Mouse (Mus musculus) hindbrain, embryonic 12.5 days (tissue): ENCODE measurements around the gene Slc44a4. TPM values are rescaled to one million over a fixed set of nuclear protein-coding genes. Genes with fewer than 3 reads are reported as not detected.
"Not testable (repeated sequence)": the region's sequence is repeated elsewhere in the genome, so short reads cannot be mapped to it uniquely, and the experiment has no call there.

Experiments
- ATAC-seq: fragments of 200-750 bp; cut with Nextera tagmentation; 2 replicates; pipeline ENCODE4 v1.8.0; 2017; ENCODE audit warnings: moderate TSS enrichment; ENCODE audit not compliant: low FRiP score
- H3K27ac ChIP-seq: fragments of 300-500 bp; sonication (generic); 2 replicates; pipeline ENCODE4 v1.5.1; 2016; ENCODE audit warnings: mild to moderate bottlenecking
- H3K27me3 ChIP-seq: fragments of 300-500 bp; sonication (generic); 2 replicates; pipeline ENCODE4 v1.6.1; 2016; ENCODE audit warnings: mild to moderate bottlenecking
- H3K36me3 ChIP-seq: fragments of 300-500 bp; sonication (generic); 2 replicates; pipeline ENCODE4 v1.6.1; 2016; ENCODE audit warnings: mild to moderate bottlenecking
- H3K4me1 ChIP-seq: fragments of 300-500 bp; sonication (generic); 2 replicates; pipeline ENCODE4 v1.6.1; 2016
- H3K4me2 ChIP-seq: fragments of 300-500 bp; sonication (generic); replicated peaks from 2 replicates; pipeline ENCODE4 v1.6.1; 2016; ENCODE audit warnings: mild to moderate bottlenecking
- H3K4me3 ChIP-seq: fragments of 300-500 bp; sonication (generic); 2 replicates; pipeline ENCODE4 v1.5.1; 2016; ENCODE audit warnings: mild to moderate bottlenecking
- H3K9ac ChIP-seq: fragments of 300-500 bp; sonication (generic); 2 replicates; pipeline ENCODE4 v1.6.1; 2016; ENCODE audit warnings: mild to moderate bottlenecking, moderate library complexity
- H3K9me3 ChIP-seq: fragments of 300-500 bp; sonication (generic); replicated peaks from 2 replicates; pipeline ENCODE4 v1.6.1; 2016; ENCODE audit warnings: mild to moderate bottlenecking
- WGBS: fragments of 180-500 bp; shearing (Covaris S2); methylation state at CpG from one replicate; pipeline ENCODE4 v1.1.7; 2016; 5-methylcytosine and 5-hydroxymethylcytosine counted together
- polyA plus RNA-seq: library from polyadenylated mRNA; unstranded; fragments of >200 nt; fragmentation: Nextera tagmentation; extraction: Ambion mirVana; gene quantifications from 2 replicates; pipeline ENCODE4 v1.2.1, GENCODE M21; 2016

Gene Slc44a4
- polyA plus RNA-seq, 1 experiment from 2014 or later: 0.15 TPM

- no peak for ATAC-seq
- H3K9ac ChIP-seq: peak overlapping the region; percentile 97
- H3K27me3 ChIP-seq: no peaks in the 10 kb centered on the region
- H3K36me3 ChIP-seq: peaks cover 5% of the 10 kb centered on the region
- 76% methylated on average over 12 of the region's 12 CpGs for WGBS
- H3K4me1 ChIP-seq: peaks cover 35% of the 10 kb centered on the region
- H3K4me2 ChIP-seq: peak overlapping the region; percentile 98
- peak overlapping the region; percentile 92 for H3K27ac ChIP-seq
- H3K9me3 ChIP-seq: no peaks in the 10 kb centered on the region
- H3K4me3 ChIP-seq: peak overlapping the region; percentile 76; the same call in 1 of the 2 replicates
Measured at GRCm38 (mm10) chr17:34893072-34893824, 21.0 kb upstream of the Slc44a4 start.

GRCm38 (mm10) chr17:34894074-34894597 lies 20.1 kb upstream of the Slc44a4 start:
- no peaks in the 10 kb centered on the region for H3K27me3 ChIP-seq
- peak overlapping the region; percentile 76 for H3K4me3 ChIP-seq
- peaks cover 5% of the 10 kb centered on the region for H3K36me3 ChIP-seq
- peak overlapping the region; percentile 92 for H3K27ac ChIP-seq
- peak; percentile 86 for ATAC-seq
- H3K9ac ChIP-seq: peak overlapping the region; percentile 97
- peak overlapping the region; percentile 98 for H3K4me2 ChIP-seq
- H3K4me1 ChIP-seq: peaks cover 35% of the 10 kb centered on the region
- WGBS: 0% methylated on average over 24 of the region's 51 CpGs
- no peaks in the 10 kb centered on the region for H3K9me3 ChIP-seq

GRCm38 (mm10) chr17:34894801-34895530 lies 19.3 kb upstream of the Slc44a4 start:
- ATAC-seq: peak; percentile 29
- H3K4me1 ChIP-seq: peaks cover 41% of the 10 kb centered on the region
- no peaks in the 10 kb centered on the region for H3K9me3 ChIP-seq
- H3K4me3 ChIP-seq: peak overlapping the region; percentile 76
- WGBS: 9% methylated on average over 46 of the region's 51 CpGs
- H3K4me2 ChIP-seq: peak overlapping the region; percentile 98
- H3K27me3 ChIP-seq: no peaks in the 10 kb centered on the region
- H3K36me3 ChIP-seq: peaks cover 5% of the 10 kb centered on the region
- peak overlapping the region; percentile 97 for H3K9ac ChIP-seq
- H3K27ac ChIP-seq: peak overlapping the region; percentile 92

GRCm38 (mm10) chr17:34895724-34896123 lies 18.5 kb upstream of the Slc44a4 start:
- peak overlapping the region; percentile 76 for H3K4me3 ChIP-seq
- no peak for ATAC-seq
- H3K27me3 ChIP-seq: no peaks in the 10 kb centered on the region
- H3K4me2 ChIP-seq: peak overlapping the region; percentile 98
- H3K4me1 ChIP-seq: peaks cover 48% of the 10 kb centered on the region
- H3K27ac ChIP-seq: peak overlapping the region; percentile 92
- H3K9me3 ChIP-seq: no peaks in the 10 kb centered on the region
- peaks cover 5% of the 10 kb centered on the region for H3K36me3 ChIP-seq
- peak overlapping the region; percentile 97 for H3K9ac ChIP-seq
- 94% methylated on average over 15 of the region's 15 CpGs for WGBS

GRCm38 (mm10) chr17:34896366-34896765 lies 17.9 kb upstream of the Slc44a4 start:
- Histone ChIP-seq H3K9ac (peak overlapping the region; percentile 19; the same call in 1 of the 2 replicates), H3K27me3 (no peaks in the 10 kb centered on the region), H3K4me3 (peak overlapping the region; percentile 76), H3K4me1 (peaks cover 48% of the 10 kb centered on the region), H3K27ac (no peak overlapping the region), H3K4me2 (peak overlapping the region; percentile 98), H3K36me3 (peaks cover 7% of the 10 kb centered on the region), H3K9me3 (no peaks in the 10 kb centered on the region)
- no peak for ATAC-seq
- WGBS: 88% methylated on average over 17 of the region's 17 CpGs

- Histone ChIP-seq H3K4me1 (peaks cover 48% of the 10 kb centered on the region), H3K4me3 (peak overlapping the region; percentile 100), H3K9ac (peak overlapping the region; percentile 100), H3K4me2 (peak overlapping the region; percentile 98), H3K27ac (peak overlapping the region; percentile 98), H3K9me3 (no peaks in the 10 kb centered on the region), H3K27me3 (no peaks in the 10 kb centered on the region), H3K36me3 (peaks cover 15% of the 10 kb centered on the region)
- 25% methylated on average over 10 of the region's 10 CpGs for WGBS
- no peak for ATAC-seq
Measured at GRCm38 (mm10) chr17:34897373-34898159, 16.7 kb upstream of the Slc44a4 start.

- H3K36me3 ChIP-seq: peaks cover 21% of the 10 kb centered on the region
- no peaks in the 10 kb centered on the region for H3K9me3 ChIP-seq
- H3K4me1 ChIP-seq: peaks cover 48% of the 10 kb centered on the region
- H3K9ac ChIP-seq: peak within 1 kb of the TSS; percentile 100
- 0% methylated on average over 23 of the region's 44 CpGs for WGBS
- H3K4me2 ChIP-seq: peak within 1 kb of the TSS; percentile 98
- H3K27me3 ChIP-seq: no peaks in the 10 kb centered on the region
- peak; percentile 15; the same call in 1 of the 2 replicates for ATAC-seq
- peak within 1 kb of the TSS; percentile 100 for H3K4me3 ChIP-seq
- H3K27ac ChIP-seq: peak within 1 kb of the TSS; percentile 98
Measured at GRCm38 (mm10) chr17:34898160-34898586, 16.1 kb upstream of the Slc44a4 start, which contains the start of the genes C2 and Ehmt2. TSS of gene C2 (minus strand) at chr17:34898265. TSS of gene Ehmt2 (plus strand) at chr17:34898469.

- ATAC-seq: 0 out of 2 replicates have a peak, but pooled peaks have one; percentile 6
- H3K27me3 ChIP-seq: no peaks in the 10 kb centered on the region
- 0% methylated on average over 8 of the region's 47 CpGs for WGBS
- H3K9ac ChIP-seq: peak overlapping the region; percentile 100
- no peaks in the 10 kb centered on the region for H3K9me3 ChIP-seq
- H3K27ac ChIP-seq: peak overlapping the region; percentile 98
- H3K4me2 ChIP-seq: peak overlapping the region; percentile 98
- H3K4me3 ChIP-seq: peak overlapping the region; percentile 100
- H3K4me1 ChIP-seq: peaks cover 44% of the 10 kb centered on the region
- H3K36me3 ChIP-seq: peaks cover 27% of the 10 kb centered on the region
Measured at GRCm38 (mm10) chr17:34898706-34899052, 15.6 kb upstream of the Slc44a4 start.

- H3K4me3 ChIP-seq: peak overlapping the region; percentile 100
- peak; percentile 8; the same call in 1 of the 2 replicates for ATAC-seq
- H3K9ac ChIP-seq: peak overlapping the region; percentile 100
- H3K36me3 ChIP-seq: peaks cover 32% of the 10 kb centered on the region
- H3K27me3 ChIP-seq: no peaks in the 10 kb centered on the region
- no peaks in the 10 kb centered on the region for H3K9me3 ChIP-seq
- WGBS: under 1% methylated on average over 30 of the region's 45 CpGs
- H3K27ac ChIP-seq: peak overlapping the region; percentile 98
- peak overlapping the region; percentile 98 for H3K4me2 ChIP-seq
- peaks cover 43% of the 10 kb centered on the region for H3K4me1 ChIP-seq
Measured at GRCm38 (mm10) chr17:34899053-34899889, 15.0 kb upstream of the Slc44a4 start.

GRCm38 (mm10) chr17:34899890-34900243 lies 14.4 kb upstream of the Slc44a4 start:
- WGBS: 2% methylated on average over 5 of the region's 5 CpGs
- H3K27ac ChIP-seq: peak overlapping the region; percentile 98

GRCm38 (mm10) chr17:34900826-34901225 lies 13.4 kb upstream of the Slc44a4 start:
- H3K9me3 ChIP-seq, H3K27ac ChIP-seq, H3K4me2 ChIP-seq, ATAC-seq, H3K27me3 ChIP-seq, H3K4me3 ChIP-seq, H3K9ac ChIP-seq: not testable (repeated sequence)
- Histone ChIP-seq H3K36me3 (peaks cover 48% of the 10 kb centered on the region), H3K4me1 (peaks cover 35% of the 10 kb centered on the region)

More at GRCm38 (mm10) chr17:34899890-34900243, 14.4 kb upstream of the Slc44a4 start:
- peaks cover 38% of the 10 kb centered on the region for H3K36me3 ChIP-seq
- no peaks in the 10 kb centered on the region for H3K27me3 ChIP-seq
- H3K4me2 ChIP-seq: peak overlapping the region; percentile 98
- peak overlapping the region; percentile 100 for H3K4me3 ChIP-seq
- peaks cover 43% of the 10 kb centered on the region for H3K4me1 ChIP-seq
- no peaks in the 10 kb centered on the region for H3K9me3 ChIP-seq
- no peak for ATAC-seq
- peak overlapping the region; percentile 100 for H3K9ac ChIP-seq
